Mouse (Mus musculus): Measurements from ENCODE around the gene Ypel3. TPM values are rescaled to one million over a fixed set of nuclear protein-coding genes. Genes with fewer than 3 reads are reported as not detected.

The Ypel3 gene
- total RNA-seq, 2 experiments from 2014 or later, result 74.6 to 93.1 TPM

DNA sequence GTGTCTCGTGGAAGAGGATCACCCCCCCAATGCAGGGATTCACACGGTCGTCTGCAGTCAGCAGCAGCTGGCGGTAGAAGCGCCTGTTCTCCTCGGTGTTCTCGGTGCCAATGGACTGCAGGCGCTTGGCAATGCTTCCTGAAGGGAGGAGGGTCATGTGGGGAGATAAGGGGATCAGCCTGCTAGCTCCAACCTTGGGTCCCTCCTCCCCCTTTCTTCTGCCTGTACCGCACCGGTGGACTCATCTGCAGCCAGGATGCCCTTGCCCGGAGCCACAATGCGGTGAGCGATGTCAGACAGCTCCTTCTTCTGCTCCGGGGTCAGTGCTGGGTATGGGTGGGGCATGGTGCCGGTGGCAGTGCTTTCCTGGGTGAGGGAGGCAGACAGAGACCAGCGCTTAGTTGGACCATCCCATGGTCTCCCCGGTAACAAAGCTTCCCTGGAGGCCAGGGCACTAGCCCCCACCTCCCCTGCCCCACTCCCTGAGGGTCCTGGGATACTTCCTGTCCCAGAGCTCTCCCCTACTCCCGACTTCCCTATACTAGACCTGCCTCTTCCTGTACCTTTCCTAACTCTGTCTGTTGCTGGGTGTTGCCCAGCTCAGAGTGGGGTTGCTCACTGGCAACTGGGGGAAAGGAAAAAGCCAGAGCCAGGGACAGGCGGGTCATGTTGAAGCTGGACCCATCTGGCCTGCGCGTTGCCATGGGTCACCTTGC, 20.8 kb downstream of the Ypel3 start, which contains the start of gene Fam57b:
Gene Fam57b (plus strand): TSS at position 258 of the 716 bp plus-strand sequence.
- no peak for TF ChIP-seq CTCF (IDR thresholded peaks at IDR 0.05)
- intact Hi-C loops (cut with DNase I), result loop anchor here (10.0 kb wide), 1 partner anchor 333 kb away; the partner anchor contains the start of gene Atp2a1
- H3K27ac ChIP-seq, result peak within 1 kb of the TSS; percentile 99
- DNase-seq, result peak; percentile 59
- H3K4me3 ChIP-seq, result peak within 1 kb of the TSS; percentile 93

DNA sequence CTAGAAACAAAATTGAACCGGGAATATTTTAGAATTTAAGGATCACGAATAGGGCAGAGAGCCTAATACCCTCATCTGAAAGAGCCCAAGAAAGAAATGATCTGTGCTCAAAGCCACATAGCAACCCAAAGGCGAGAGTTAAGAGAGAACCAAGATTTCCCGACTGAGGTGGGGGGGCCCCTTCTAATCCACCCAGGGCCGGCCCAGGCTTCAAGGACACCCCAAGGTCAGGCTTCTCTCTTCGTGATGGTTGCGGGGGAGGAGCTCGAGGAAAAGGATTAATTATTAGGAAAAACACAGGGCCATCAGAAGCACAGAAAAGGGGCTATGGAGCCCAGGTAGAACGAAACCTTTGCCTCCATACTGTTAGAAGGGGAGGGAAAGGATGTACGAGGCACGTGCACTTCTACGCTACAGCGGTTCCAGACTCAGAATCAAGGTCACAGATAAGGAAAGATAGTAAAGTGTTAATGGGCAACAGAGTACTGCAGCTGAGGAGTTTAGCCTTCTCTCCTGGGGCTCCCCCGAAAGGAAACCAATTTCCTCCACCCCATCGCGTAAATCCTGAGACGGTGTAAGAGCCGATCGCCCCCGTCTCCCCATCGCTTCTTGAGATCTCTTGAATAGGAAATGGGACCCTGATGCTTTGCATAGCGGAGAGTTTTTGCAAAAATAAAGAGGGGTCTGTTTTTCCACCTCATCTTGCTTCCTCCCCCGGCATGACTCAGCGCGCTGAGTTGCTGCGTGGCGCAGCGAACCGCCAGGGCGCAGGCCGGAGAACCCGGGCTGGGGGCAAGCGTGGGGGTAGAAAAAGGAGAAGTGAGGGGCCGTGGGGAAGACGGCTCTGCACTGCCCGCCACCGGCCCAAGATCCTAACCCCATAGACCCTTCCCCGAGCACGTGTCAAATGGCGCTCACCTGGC, 21.6 kb downstream of the Ypel3 start:
- peak overlapping the region; percentile 99 for H3K27ac ChIP-seq
- peak overlapping the region; percentile 93 for H3K4me3 ChIP-seq
- TF ChIP-seq CTCF (IDR thresholded peaks at IDR 0.05), result no peak
- intact Hi-C loops (cut with DNase I), result loop anchor here (10.0 kb wide), 1 partner anchor 334 kb away; the partner anchor contains the start of gene Atp2a1
- DNase-seq, result peak; percentile 54

DNA sequence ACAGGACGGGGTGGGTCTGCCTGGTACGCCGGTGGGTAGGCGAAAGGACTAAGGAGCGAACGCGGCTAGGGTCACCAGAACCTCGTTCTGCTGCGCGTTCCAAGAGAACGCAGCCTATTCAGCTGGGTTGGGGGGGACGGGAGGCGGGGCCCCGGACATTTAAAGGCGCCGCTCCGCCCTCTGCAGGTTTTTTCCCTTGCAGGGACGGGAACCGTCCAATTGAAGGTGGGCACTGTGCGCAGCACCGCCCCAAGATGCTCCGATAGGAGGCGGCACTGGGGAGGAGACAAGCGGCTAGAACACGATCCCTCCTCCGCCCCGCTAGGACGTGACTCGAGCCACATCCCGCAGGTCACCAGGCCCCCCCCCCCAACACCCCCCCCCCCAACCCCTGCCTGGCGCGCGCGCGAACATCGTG, 22.3 kb downstream of the Ypel3 start:
- TF ChIP-seq CTCF (IDR thresholded peaks at IDR 0.05), result no peak
- peak; percentile 96 for DNase-seq
- intact Hi-C loops (cut with DNase I), result loop anchor here (10.0 kb wide), 1 partner anchor 334 kb away; the partner anchor contains the start of gene Atp2a1
- peak overlapping the region; percentile 93 for H3K4me3 ChIP-seq
- H3K27ac ChIP-seq, result peak overlapping the region; percentile 99

DNA sequence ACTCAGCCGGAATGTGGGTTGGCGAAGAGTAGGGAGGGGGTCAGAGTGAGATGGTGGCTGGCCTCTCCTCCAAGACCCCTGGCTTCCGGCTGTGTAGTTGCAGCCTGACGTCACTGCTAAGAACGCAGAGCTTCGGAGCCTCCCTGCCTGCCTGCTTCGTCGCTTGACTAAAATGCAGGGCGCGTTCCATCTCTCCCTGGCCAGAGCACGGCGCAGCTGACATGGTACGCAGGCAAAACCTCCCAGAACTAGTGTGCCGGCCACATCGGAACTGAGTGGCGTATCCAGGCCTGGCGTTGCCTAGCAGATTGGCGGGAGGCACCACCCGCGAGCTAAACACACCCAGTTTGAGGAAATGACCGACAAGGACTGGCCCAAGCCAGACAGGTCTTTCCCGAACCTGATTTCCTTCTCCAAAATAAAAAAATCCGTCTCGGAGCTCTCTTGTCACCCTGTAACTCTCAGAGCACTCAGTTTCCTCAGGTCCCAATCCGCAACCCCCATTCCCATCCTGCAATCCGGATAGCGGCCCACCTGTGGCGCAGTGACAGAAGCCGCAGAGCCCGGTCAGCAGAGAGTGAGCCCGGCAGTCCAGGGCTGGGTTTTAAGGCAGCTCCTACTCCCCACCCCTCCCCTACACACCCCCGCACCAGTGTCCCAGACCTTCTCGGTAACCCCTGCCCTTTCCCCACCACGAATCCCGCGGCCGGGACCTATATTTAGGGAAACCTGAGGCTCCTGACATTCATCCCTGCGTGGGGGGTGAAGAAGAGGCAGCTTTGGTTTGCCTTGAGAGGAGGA, 22.9 kb downstream of the Ypel3 start:
- intact Hi-C loops (cut with DNase I), result loop anchor here (5.0 to 10.0 kb wide), 2 partner anchors 335 to 413 kb away; partner anchors contain the start of gene Atp2a1
- peak overlapping the region; percentile 93 for H3K4me3 ChIP-seq
- peak overlapping the region; percentile 99 for H3K27ac ChIP-seq
- DNase-seq, result peak; percentile 92
- TF ChIP-seq CTCF (IDR thresholded peaks at IDR 0.05), result peak; percentile 48

DNA sequence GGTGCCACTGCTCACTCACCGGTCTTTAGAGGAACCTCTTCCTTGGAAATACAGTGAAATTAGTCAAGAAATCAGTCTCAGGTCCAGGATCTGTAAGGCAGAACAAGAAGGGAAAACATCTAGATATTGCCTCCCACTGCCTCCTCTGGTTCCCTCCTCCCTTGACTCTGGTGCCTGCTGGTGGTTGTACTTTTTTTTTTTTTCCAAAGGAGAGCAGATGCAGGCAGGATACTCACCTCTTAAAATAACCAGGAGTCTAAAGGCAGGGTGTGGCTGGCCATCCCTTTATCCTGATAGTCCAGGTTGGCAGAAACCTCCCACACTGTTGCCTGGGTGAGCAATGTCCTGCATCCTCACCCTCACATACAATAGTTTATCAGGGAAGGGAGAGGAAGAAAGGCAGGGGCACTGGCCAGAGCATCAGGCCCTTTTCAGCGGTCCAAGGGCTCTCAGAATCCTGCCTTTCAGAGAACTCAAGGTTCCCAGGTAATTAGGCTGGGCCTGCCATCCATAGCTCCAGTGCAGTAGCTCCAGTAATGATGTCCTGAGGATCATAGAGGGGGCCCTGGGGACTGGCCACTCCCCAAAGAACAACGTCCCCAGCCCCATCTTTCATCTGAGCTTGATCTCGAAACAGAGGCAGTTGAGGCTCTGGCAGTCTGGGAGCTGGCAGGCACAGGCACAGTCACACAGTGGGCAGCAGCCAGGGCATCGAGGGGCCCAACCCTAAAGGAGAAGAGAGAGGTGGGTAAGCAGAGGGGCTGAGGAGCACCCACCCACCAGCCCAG, 23.7 kb downstream of the Ypel3 start:
- intact Hi-C loops (cut with DNase I), result loop anchor here (5.0 kb wide), 1 partner anchor 412 kb away; no protein-coding TSS in a partner anchor

DNA sequence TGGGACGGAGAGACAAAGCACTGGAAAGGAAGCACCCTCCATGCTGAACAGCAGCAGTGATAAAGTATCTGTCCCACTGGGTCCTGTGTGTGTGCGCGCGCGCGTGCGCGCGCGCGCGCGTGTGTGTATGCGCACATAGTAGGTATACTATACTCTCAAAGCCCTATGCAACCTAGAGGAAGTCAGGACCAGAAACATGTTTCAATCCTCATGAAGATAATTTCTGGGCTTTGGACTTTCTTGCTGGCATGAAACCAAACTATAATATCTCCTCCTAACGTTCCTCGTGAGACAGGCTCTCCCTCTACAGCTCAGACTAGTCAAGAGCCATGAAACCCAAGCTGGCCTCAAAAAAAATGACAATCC, 24.3 kb downstream of the Ypel3 start:
- no peak for DNase-seq
- TF ChIP-seq CTCF (IDR thresholded peaks at IDR 0.05), result no peak
- intact Hi-C loops (cut with DNase I), result loop anchor here (5.0 kb wide), 1 partner anchor 411 kb away; no protein-coding TSS in a partner anchor
- Histone ChIP-seq H3K27ac (peak overlapping the region; percentile 99), H3K4me3 (peak overlapping the region; percentile 93)

More for the DNA sequence above, 23.7 kb downstream of the Ypel3 start:
- H3K27ac ChIP-seq, result peak overlapping the region; percentile 99
- TF ChIP-seq CTCF (IDR thresholded peaks at IDR 0.05), result no peak
- H3K4me3 ChIP-seq, result peak overlapping the region; percentile 93
- peak; percentile 72 for DNase-seq

DNA sequence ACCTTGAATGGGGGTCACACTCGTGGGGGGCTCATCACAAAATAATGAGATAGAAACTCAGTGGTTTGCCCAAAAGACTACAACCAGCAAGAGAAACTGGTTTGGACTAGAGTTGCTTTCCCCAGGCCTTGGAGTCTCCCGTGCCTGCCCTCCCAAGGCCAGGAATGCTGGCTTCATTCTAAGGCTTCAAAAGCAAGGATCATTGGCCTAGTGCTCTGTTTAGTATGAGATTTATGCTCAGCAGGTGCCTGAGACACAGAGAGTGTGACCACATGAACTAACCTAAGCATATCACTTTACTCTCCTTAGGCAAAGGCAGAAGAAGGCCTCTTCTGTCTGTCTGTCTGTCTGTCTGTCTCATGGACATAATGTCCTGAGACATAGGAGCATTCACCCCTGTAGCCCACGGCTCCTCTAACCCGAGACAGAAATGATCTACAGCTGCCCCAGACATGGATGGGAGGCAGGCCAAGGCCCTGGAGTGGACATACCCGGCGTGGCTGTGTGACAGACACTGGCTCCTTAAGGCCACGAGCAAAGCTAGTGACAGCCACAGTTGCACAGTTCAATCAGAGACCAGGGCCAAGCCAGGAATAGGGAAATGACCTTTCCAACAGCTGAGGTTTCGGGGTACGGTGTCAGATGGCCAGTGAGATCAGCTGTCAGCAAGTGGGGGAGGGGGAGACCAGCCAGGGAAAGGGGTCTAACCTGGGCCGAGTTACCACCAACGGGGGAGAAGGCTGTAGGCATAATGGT, 25.6 kb downstream of the Ypel3 start:
- intact Hi-C loops (cut with DNase I), result loop anchor here (5.0 kb wide), 1 partner anchor 410 kb away; no protein-coding TSS in a partner anchor
- H3K4me3 ChIP-seq, result peak overlapping the region; percentile 93
- peak; percentile 91 for DNase-seq
- no peak for TF ChIP-seq CTCF (IDR thresholded peaks at IDR 0.05)
- H3K27ac ChIP-seq, result peak overlapping the region; percentile 99

DNA sequence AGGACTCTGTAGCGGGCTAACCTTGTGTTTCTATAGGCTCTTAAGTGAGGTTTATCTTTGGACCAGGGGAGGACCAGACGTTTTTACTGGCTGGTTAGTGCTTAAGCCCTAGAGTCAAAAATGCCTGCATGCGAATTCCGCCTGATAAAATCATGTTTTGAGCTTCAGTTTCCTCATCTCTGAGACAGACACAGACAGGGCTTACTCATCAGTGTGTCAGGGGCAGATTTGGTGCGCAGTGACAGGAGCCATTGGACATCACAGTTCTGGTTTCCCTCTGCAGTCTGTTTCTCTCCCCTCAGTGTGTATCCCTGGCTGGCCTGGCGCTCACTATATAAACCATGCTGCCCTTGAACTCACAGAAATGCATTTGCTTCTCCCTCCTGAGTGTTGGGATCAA, 26.4 kb downstream of the Ypel3 start:
- TF ChIP-seq CTCF (IDR thresholded peaks at IDR 0.05), result no peak
- intact Hi-C loops (cut with DNase I), result loop anchor here (5.0 kb wide), 1 partner anchor 409 kb away; no protein-coding TSS in a partner anchor
- Histone ChIP-seq H3K4me3 (peak overlapping the region; percentile 44), H3K27ac (peak overlapping the region; percentile 99)
- DNase-seq, result no peak

DNA sequence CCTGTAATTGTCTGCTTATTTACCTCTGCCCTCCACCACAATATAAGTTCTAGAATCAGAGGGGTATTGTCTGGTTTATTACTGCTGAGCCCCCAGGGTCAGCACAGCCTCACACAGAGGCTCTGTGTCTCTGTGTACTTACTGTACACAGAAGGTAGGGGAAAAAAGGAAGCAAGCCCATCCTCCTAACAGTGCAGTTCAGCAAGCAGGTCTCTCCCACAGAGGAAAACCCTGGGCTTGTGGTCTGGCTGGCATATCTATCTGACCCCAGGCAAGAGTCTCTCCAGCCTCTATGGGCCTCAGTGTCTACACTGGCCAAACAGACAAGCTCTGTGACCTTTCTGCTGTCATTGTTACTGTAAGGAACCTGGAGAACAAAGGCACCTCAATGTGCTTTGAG, 27.0 kb downstream of the Ypel3 start:
- H3K27ac ChIP-seq, result peak overlapping the region; percentile 99

DNA sequence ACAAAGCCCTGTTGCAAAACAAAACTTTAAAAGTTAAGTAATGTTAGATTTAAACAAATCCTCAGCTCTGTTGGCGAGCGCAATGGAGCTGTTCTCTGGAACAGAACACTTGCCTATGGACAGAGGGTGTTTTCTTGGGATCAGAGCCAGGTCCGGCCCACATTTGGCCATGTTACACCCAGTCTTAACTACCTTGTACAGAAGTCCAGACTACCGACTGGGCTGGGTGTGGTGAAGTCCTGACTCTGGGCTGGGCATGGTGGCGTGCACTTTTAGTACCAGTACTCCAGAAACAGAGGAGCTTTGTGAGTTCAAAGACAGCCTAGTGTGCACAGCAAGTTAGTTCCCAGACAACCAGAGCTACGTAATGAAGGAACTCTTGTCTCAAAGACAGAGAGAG, 30.2 kb downstream of the Ypel3 start:
- peak; percentile 80 for DNase-seq
- peak overlapping the region; percentile 99 for H3K27ac ChIP-seq
- no peak for TF ChIP-seq CTCF (IDR thresholded peaks at IDR 0.05)
- H3K4me3 ChIP-seq, result peak overlapping the region; percentile 85
- intact Hi-C loops (cut with DNase I), result no loop called here

More for the DNA sequence above, 27.0 kb downstream of the Ypel3 start:
- TF ChIP-seq CTCF (IDR thresholded peaks at IDR 0.05), result no peak
- intact Hi-C loops (cut with DNase I), result loop anchor here (5.0 kb wide), 1 partner anchor 409 kb away; no protein-coding TSS in a partner anchor
- peak overlapping the region; percentile 44 for H3K4me3 ChIP-seq
- no peak for DNase-seq
